Mouse (Mus musculus) liver, embryonic 12.5 days (tissue): ENCODE data around the gene Lpp. TPM values are rescaled to one million over a fixed set of nuclear protein-coding genes. Genes with fewer than 3 reads are reported as not detected.
"Not testable (repeated sequence)": the region's sequence is repeated elsewhere in the genome, so short reads cannot be mapped to it uniquely, and the experiment has no call there.

Experiments used
- ATAC-seq: fragments of 200-750 bp; cut with Nextera tagmentation; 2 replicates; pipeline ENCODE4 v1.8.0; 2017; ENCODE audit warnings: moderate number of reproducible peaks, mild to moderate bottlenecking, moderate library complexity
- H3K27ac ChIP-seq: fragments of 300-500 bp; sonication (generic); 2 replicates; pipeline ENCODE4 v1.5.1; 2016; ENCODE audit warnings: mild to moderate bottlenecking
- H3K27me3 ChIP-seq: fragments of 300-500 bp; sonication (generic); replicated peaks from 2 replicates; pipeline ENCODE4 v1.6.1; 2016; ENCODE audit warnings: mild to moderate bottlenecking, moderate library complexity
- H3K36me3 ChIP-seq: fragments of 300-500 bp; sonication (generic); 2 replicates; pipeline ENCODE4 v1.6.1; 2016; ENCODE audit warnings: mild to moderate bottlenecking, moderate library complexity
- H3K4me1 ChIP-seq: fragments of 300-500 bp; sonication (generic); 2 replicates; pipeline ENCODE4 v1.6.1; 2016
- H3K4me2 ChIP-seq: fragments of 300-500 bp; sonication (generic); 2 replicates; pipeline ENCODE4 v1.6.1; 2016; ENCODE audit warnings: mild to moderate bottlenecking, moderate library complexity
- H3K4me3 ChIP-seq: fragments of 300-500 bp; sonication (generic); 2 replicates; pipeline ENCODE4 v1.5.1; 2016; ENCODE audit warnings: mild to moderate bottlenecking, moderate library complexity
- H3K9ac ChIP-seq: fragments of 300-500 bp; sonication (generic); 2 replicates; pipeline ENCODE4 v1.6.1; 2016; ENCODE audit warnings: mild to moderate bottlenecking, moderate library complexity
- H3K9me3 ChIP-seq: fragments of 300-500 bp; sonication (generic); replicated peaks from 2 replicates; pipeline ENCODE4 v1.6.1; 2016; ENCODE audit warnings: mild to moderate bottlenecking, moderate library complexity
- whole genome bisulfite sequencing: fragments of 180-500 bp; shearing (Covaris S2); methylation state at CpG from one replicate; pipeline ENCODE4 v1.1.7; 2016; ENCODE audit not compliant: insufficient replicate concordance; 5-methylcytosine and 5-hydroxymethylcytosine counted together
- polyA plus RNA-seq: library from polyadenylated mRNA; unstranded; fragments of >200 nt; fragmentation: Nextera tagmentation; extraction: Ambion mirVana; gene quantifications from 2 replicates; pipeline ENCODE4 v1.2.1, GENCODE M21; 2016

Gene Lpp
- polyA plus RNA-seq, 1 experiment from 2014 or later: 9.5 TPM

DNA sequence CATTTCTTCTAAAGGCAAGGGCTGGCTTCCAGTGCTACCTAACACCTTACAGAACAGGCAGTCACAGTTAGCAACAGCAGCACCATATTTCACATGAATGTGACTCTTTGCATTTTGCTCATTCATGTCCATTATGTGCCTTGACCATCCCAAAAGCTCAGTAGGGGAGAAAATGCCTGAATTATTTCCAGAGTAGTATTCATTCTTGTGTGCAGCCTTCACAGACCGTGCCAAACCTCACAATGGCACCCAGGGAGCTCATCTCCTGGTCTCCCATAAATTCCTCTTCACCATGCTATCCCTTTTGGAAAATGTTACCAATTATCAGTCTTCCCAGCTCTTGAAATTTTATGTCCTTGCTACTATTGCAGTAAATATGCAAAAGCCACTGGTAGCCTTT is 584.9 kb downstream of the Lpp start:
- Histone ChIP-seq H3K27ac (no peak overlapping the region), H3K27me3 (no peaks in the 10 kb centered on the region), H3K9ac (no peak overlapping the region), H3K36me3 (no peaks in the 10 kb centered on the region), H3K4me2 (no peak overlapping the region), H3K4me1 (no peaks in the 10 kb centered on the region), H3K4me3 (no peak overlapping the region), H3K9me3 (no peaks in the 10 kb centered on the region)
- ATAC-seq: no peak
- 50% methylated on average over 1 of the region's 1 CpGs for WGBS

DNA sequence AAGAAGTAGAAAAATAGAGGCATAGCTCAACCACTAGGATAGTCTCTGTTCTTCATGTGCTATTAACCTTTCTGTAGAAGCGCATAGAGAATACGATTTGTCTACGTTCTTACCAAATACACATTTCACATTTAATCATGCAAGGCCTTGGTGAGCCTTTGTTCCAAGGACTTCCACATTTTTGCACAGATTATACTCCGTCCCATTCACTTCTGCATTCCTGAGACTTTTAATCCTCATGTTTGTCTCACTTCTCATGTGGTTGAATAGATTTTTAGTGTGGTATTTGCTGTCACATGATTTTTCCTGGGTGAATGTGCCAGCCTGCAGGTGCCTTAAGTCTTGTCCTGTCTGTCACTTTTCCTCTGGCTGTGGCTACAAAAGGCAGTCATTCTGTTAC is 586.1 kb downstream of the Lpp start:
- Histone ChIP-seq H3K9me3 (no peaks in the 10 kb centered on the region), H3K9ac (no peak overlapping the region), H3K27ac (no peak overlapping the region), H3K27me3 (no peaks in the 10 kb centered on the region), H3K4me3 (no peak overlapping the region), H3K4me1 (no peaks in the 10 kb centered on the region), H3K4me2 (no peak overlapping the region), H3K36me3 (no peaks in the 10 kb centered on the region)
- no peak for ATAC-seq
- WGBS: 77% methylated on average over 4 of the region's 4 CpGs

DNA sequence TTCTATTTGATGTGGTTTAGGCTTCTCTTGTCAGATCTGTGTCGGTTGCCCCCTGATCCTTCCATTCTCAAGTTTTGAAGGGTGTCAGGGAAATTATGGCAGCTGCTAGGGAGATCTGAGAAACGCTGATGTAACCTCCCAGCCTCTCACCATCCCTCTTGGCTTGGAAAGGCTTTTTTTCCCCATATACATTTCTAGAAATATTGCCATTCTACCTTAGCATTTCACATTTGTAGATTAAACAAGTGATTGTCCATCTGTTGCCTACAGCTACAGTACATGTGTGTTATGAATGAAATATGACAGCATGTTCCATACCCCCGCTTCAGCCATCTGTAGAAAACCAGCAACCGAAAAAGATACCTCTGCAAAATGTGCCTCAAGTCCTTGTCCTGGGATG is 589.5 kb downstream of the Lpp start:
- ATAC-seq: no peak
- Histone ChIP-seq H3K4me2 (no peak overlapping the region), H3K4me1 (no peaks in the 10 kb centered on the region), H3K4me3 (no peak overlapping the region), H3K9ac (no peak overlapping the region), H3K9me3 (no peaks in the 10 kb centered on the region), H3K27me3 (no peaks in the 10 kb centered on the region), H3K27ac (no peak overlapping the region), H3K36me3 (no peaks in the 10 kb centered on the region)
- WGBS: 61% methylated on average over 4 of the region's 4 CpGs

DNA sequence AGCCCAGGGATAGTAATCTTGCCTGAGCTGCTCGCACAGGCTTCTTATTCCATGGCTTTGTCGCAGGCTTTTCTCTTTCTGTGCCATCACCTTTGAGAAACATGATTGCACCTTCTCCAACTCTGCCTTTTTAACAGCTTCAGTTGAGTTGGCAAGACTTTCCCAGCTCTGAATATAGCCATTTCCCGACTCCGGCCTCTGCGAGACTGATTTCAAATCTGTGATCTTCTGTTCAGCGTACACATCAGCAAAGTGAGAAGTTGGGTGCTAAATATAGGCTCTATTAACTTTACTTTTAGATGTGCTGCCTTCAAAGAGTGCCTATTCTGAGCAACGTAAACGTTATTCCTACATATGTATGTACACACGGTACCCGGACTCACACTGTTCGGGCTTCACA is 597.0 kb downstream of the Lpp start:
- Histone ChIP-seq H3K27me3 (no peaks in the 10 kb centered on the region), H3K36me3 (no peaks in the 10 kb centered on the region), H3K27ac (no peak overlapping the region), H3K4me2 (no peak overlapping the region), H3K9me3 (no peaks in the 10 kb centered on the region), H3K9ac (no peak overlapping the region), H3K4me3 (no peak overlapping the region), H3K4me1 (no peaks in the 10 kb centered on the region)
- WGBS: 79% methylated on average over 11 of the region's 11 CpGs
- no peak for ATAC-seq

DNA sequence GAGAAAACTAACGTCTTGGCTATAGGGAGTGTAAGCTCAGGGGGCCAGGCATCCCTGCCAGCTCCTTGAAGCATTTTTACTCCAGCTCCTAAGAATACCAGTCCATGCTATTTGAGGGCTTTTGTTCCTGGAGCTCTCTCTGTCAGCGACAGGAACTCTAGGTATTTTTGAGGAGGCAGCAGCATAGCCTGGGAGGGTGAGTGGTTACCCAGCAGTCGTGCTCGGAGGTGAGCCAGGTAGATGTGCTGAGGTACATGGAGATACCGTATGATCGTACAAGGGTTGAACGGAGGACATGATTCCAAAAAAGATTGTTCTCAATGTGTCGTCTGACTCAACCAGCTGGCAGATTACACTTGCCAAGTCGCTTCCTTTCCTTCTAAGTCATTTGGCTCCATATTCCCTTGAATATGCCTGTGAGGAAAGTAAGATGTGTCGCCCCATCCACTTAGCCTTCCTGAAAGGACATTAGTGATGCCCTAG is 597.8 kb downstream of the Lpp start:
- H3K36me3 ChIP-seq: no peaks in the 10 kb centered on the region
- no peak for ATAC-seq
- no peak overlapping the region for H3K27ac ChIP-seq
- H3K9me3 ChIP-seq: no peaks in the 10 kb centered on the region
- H3K4me1 ChIP-seq: no peaks in the 10 kb centered on the region
- no peaks in the 10 kb centered on the region for H3K27me3 ChIP-seq
- no peak overlapping the region for H3K9ac ChIP-seq
- H3K4me2 ChIP-seq: no peak overlapping the region
- H3K4me3 ChIP-seq: no peak overlapping the region
- WGBS: 78% methylated on average over 10 of the region's 10 CpGs

DNA sequence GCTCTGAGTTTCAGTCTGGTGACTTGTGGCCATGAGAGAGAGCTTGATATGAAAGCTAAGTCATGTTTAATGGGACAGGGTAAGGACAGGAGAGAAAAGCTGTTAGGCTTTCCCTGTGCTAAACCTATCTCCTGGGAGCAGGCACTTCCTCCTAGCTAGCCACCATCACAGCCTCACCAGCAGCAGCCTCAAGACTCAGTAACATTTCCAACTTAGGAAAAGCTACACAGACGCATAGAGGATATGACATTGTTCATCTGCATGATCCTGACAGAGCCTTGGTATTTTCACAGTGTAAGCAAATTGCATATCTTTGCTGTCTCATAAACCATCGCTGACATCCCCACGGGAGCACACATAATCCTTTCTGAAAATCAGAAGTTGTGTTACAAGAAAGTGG is 598.7 kb downstream of the Lpp start:
- WGBS: 46% methylated on average over 3 of the region's 3 CpGs
- no peak overlapping the region for H3K9ac ChIP-seq
- ATAC-seq: no peak

DNA sequence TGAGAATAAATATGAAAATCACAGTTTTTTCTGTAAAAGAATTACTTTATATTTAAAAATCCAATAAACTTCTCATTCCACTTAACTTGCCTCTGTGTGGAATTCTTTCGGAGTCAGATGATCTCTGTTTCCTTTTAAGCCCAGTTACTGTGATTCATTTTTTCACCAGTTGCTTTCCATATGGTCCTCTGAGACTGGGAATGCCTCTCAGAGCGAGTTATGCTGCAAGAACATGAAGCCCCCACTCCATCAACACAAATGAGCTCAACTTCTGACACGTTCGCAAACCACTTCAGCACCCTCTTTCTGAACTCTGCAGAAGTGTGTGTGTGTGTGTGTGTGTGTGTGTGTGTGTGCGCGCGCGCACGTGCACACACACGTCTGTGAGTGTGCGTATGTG is 599.2 kb downstream of the Lpp start:
- H3K27me3 ChIP-seq: no peaks in the 10 kb centered on the region
- no peak overlapping the region for H3K4me3 ChIP-seq
- no peaks in the 10 kb centered on the region for H3K4me1 ChIP-seq
- no peak for ATAC-seq
- H3K36me3 ChIP-seq: no peaks in the 10 kb centered on the region
- WGBS: 80% methylated on average over 11 of the region's 11 CpGs
- no peak overlapping the region for H3K9ac ChIP-seq
- H3K9me3 ChIP-seq: no peaks in the 10 kb centered on the region
- no peak overlapping the region for H3K27ac ChIP-seq
- H3K4me2 ChIP-seq: no peak overlapping the region

More for the DNA sequence above, 598.7 kb downstream of the Lpp start:
- Histone ChIP-seq H3K4me1 (no peaks in the 10 kb centered on the region), H3K4me2 (no peak overlapping the region), H3K27me3 (no peaks in the 10 kb centered on the region), H3K9me3 (no peaks in the 10 kb centered on the region), H3K27ac (no peak overlapping the region), H3K36me3 (no peaks in the 10 kb centered on the region), H3K4me3 (no peak overlapping the region)

DNA sequence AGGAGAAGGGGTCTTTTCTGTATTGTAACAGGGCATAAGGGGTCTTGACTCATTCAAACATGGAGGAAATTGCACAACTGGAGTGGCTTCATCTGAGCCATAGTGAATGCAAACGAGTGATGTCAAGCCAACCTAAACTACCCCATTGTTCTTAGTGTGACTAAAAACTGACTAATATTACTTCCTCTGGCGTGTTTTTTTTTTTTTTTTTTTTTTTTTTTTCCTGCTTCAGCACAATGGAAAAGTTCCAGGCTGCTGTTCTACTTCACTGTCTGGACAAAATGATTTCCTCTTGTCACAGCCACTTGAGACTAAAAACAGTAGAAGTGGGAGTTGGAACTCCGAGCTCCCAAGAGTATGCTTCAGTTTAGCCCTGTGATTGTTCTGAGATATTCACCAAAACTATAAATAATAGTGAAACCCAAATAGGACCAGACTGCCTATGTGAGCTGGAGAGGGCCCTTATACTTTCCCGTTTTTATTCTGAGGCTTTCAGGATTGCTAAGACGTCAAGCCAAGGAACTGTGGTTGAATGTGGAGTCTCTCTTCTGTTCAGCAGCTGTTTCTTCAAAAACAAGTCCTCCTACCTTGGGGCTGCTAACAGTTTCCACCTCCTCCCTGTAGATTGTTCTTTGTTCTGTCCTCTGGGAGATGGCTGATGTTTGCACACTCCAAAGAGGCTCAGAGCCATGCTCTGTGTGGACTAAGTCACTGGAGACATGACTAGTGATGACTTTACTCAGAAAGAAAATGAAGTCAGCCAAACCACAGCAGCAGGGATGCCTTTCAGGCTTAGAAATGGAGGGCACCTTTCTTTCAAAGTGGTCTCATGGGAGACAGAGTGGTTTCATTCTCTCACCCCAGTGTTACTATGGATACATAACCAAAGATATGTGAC is 617.9 kb downstream of the Lpp start:
- H3K9ac ChIP-seq: no peak overlapping the region
- no peaks in the 10 kb centered on the region for H3K4me1 ChIP-seq
- no peak for ATAC-seq
- H3K4me2 ChIP-seq: no peak overlapping the region
- 48% methylated on average over 5 of the region's 5 CpGs for WGBS
- H3K9me3 ChIP-seq: no peaks in the 10 kb centered on the region
- H3K4me3 ChIP-seq: no peak overlapping the region
- no peaks in the 10 kb centered on the region for H3K36me3 ChIP-seq
- H3K27ac ChIP-seq: no peak overlapping the region
- no peaks in the 10 kb centered on the region for H3K27me3 ChIP-seq

DNA sequence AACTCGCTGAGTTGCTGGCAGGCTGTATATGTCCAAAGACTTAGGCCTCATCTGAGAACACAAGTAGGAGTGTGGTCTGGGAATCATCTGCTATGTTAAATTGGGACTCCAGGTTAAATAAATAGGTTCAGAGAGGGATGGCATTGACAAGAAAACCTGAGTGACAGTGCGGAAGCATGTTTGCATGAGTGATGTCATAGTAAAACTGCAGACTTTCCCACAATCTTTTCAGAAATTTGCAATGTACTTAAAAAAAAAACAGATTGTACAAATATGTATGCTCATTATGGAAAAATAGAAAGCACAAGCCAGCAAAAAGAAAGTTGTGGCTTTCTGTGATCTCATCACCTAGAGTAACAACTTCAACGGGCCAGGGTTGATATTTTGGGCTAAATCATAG is 619.6 kb downstream of the Lpp start:
- Histone ChIP-seq H3K4me1 (no peaks in the 10 kb centered on the region), H3K9me3 (no peaks in the 10 kb centered on the region), H3K9ac (no peak overlapping the region), H3K27me3 (no peaks in the 10 kb centered on the region), H3K27ac (no peak overlapping the region), H3K36me3 (no peaks in the 10 kb centered on the region), H3K4me3 (no peak overlapping the region), H3K4me2 (no peak overlapping the region)
- ATAC-seq: no peak
- WGBS: 66% methylated on average over 3 of the region's 3 CpGs

DNA sequence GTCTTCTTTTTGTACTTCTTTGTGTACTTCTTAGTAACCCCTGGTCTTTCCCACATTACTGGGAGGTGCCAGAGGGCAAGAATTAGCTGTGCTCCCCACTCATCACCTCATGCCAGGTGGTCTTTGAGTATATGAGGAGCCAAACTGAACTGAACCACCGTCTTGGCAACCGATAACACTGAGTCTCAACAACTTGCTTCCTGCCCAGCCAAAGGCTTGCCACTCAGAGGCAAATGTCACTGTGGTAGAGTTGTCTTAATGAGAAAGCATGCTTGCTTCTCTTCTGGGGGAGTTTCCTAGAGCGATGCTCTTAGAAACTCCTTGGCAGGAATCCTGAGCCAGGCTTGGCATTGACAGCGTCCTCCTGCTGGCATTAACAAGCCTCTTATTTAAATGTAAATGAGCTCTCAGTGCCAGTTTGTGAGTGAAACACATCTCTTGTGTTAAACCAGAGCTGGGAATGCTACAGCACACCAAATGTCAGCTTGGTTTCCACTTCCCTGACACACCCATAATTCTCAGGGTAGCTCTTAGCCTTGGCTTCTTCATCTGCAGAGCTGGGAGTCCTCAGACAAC is 623.0 kb downstream of the Lpp start:
- Histone ChIP-seq H3K27ac (no peak overlapping the region), H3K9me3 (no peaks in the 10 kb centered on the region), H3K36me3 (no peaks in the 10 kb centered on the region), H3K27me3 (no peaks in the 10 kb centered on the region), H3K9ac (no peak overlapping the region), H3K4me3 (no peak overlapping the region), H3K4me1 (no peaks in the 10 kb centered on the region), H3K4me2 (no peak overlapping the region)
- no peak for ATAC-seq
- WGBS: 70% methylated on average over 4 of the region's 4 CpGs

DNA sequence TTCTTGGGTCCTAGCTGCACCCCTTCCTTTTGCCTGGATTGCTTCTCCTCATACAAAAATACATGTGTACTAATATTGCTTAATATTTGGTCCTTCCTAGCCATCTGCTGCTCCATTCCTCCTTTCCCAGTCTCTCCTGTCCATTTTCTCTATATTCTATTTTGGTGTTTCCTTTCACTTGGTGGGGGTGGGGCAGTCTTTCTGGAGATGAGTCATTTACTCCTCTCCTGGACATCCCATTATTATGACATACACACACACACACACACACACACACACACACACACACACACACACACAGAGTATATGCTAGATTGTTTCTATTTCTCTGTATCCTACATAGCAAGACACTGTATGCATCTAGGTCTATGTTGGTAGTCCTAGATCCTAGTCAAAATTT is 623.7 kb downstream of the Lpp start:
- H3K4me3 ChIP-seq: no peak overlapping the region
- no peaks in the 10 kb centered on the region for H3K36me3 ChIP-seq
- no peak overlapping the region for H3K9ac ChIP-seq
- H3K27ac ChIP-seq: no peak overlapping the region
- H3K27me3 ChIP-seq: no peaks in the 10 kb centered on the region
- H3K4me1 ChIP-seq: no peaks in the 10 kb centered on the region
- H3K9me3 ChIP-seq: no peaks in the 10 kb centered on the region
- no peak overlapping the region for H3K4me2 ChIP-seq
- ATAC-seq: no peak

DNA sequence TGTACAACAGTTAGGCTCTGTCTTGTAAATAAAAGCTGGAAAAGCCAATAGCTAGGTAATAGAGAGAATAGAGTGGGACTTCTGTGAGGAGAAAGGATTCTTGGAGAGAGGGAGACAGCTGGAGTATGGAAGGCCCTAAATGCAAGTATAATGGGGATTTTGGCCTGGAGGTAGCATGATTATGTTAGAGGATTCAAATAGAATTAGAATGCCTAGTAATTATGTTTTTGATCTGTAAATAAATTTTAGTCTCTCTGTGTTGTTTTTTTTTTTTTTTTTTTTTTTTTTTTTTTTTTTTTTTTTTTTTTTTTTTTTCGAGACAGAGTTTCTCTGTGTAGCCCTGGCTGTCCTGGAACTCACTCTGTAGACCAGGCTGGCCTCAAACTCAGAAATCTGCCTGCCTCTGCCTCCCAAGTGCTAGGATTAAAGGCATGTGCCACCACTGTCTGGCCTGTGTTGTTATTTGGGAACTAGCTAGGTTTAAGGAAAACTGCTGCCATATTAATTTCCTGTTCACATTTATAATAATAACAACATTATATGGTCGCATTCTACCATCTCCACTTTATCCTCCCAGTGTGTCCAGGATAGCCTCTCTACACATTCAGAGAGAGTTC is 628.5 kb downstream of the Lpp start:
- WGBS: 41% methylated on average over 2 of the region's 2 CpGs
- H3K4me2 ChIP-seq, H3K27me3 ChIP-seq, H3K9me3 ChIP-seq, H3K36me3 ChIP-seq, H3K9ac ChIP-seq, ATAC-seq, H3K4me1 ChIP-seq, H3K4me3 ChIP-seq, H3K27ac ChIP-seq: not testable (repeated sequence)
